Mouse (Mus musculus): ENCODE data around the gene Larp6. TPM values are rescaled to one million over a fixed set of nuclear protein-coding genes. Genes with fewer than 3 reads are reported as not detected.

Gene Larp6
- polyA plus RNA-seq, 1 experiment from 2014 or later = 1.9 TPM

GRCm38 (mm10) chr9:60708606-60709005 is 4.2 kb upstream of the Larp6 start:
- WGBS = 77% methylated on average over 5 of the region's 5 CpGs
- no peak overlapping the region for H3K4me2 ChIP-seq (ENCODE audit: low read depth, low read length)
- no peak overlapping the region for H3K4me3 ChIP-seq (replicated peaks; ENCODE audit: low read length)
- H3K27ac ChIP-seq (ENCODE audit: low read length) = no peak overlapping the region
- no peaks in the 10 kb centered on the region for H3K27me3 ChIP-seq (ENCODE audit: control insufficient read depth, insufficient read depth, low read length)
- no peaks in the 10 kb centered on the region for H3K36me3 ChIP-seq (ENCODE audit: control insufficient read depth, insufficient read depth, low read length)
- ATAC-seq (ENCODE audit: insufficient read depth, low FRiP score) = no peak
- H3K9ac ChIP-seq (ENCODE audit: low read length) = no peak overlapping the region
- no peaks in the 10 kb centered on the region for H3K4me1 ChIP-seq (ENCODE audit: control insufficient read depth, insufficient read depth, low read length)
- no peaks in the 10 kb centered on the region for H3K9me3 ChIP-seq (replicated peaks; ENCODE audit: control insufficient read depth, low read length)

GRCm38 (mm10) chr9:60709721-60710120 is 3.1 kb upstream of the Larp6 start:
- H3K4me1 ChIP-seq (ENCODE audit: control insufficient read depth, insufficient read depth, low read length) = no peaks in the 10 kb centered on the region
- H3K27ac ChIP-seq (ENCODE audit: low read length) = no peak overlapping the region
- no peak overlapping the region for H3K4me2 ChIP-seq (ENCODE audit: low read depth, low read length)
- H3K4me3 ChIP-seq (replicated peaks; ENCODE audit: low read length) = no peak overlapping the region
- 81% methylated on average over 6 of the region's 6 CpGs for WGBS
- H3K27me3 ChIP-seq (ENCODE audit: control insufficient read depth, insufficient read depth, low read length) = no peaks in the 10 kb centered on the region
- ATAC-seq (ENCODE audit: insufficient read depth, low FRiP score) = no peak
- H3K9me3 ChIP-seq (replicated peaks; ENCODE audit: control insufficient read depth, low read length) = no peaks in the 10 kb centered on the region
- H3K36me3 ChIP-seq (ENCODE audit: control insufficient read depth, insufficient read depth, low read length) = no peaks in the 10 kb centered on the region
- no peak overlapping the region for H3K9ac ChIP-seq (ENCODE audit: low read length)

- Histone ChIP-seq H3K27me3 (ENCODE audit: control insufficient read depth, insufficient read depth, low read length) (no peaks in the 10 kb centered on the region), H3K9ac (ENCODE audit: low read length) (no peak overlapping the region), H3K4me2 (ENCODE audit: low read depth, low read length) (no peak overlapping the region), H3K4me3 (replicated peaks; ENCODE audit: low read length) (no peak overlapping the region), H3K9me3 (replicated peaks; ENCODE audit: control insufficient read depth, low read length) (no peaks in the 10 kb centered on the region), H3K4me1 (ENCODE audit: control insufficient read depth, insufficient read depth, low read length) (no peaks in the 10 kb centered on the region), H3K27ac (ENCODE audit: low read length) (no peak overlapping the region), H3K36me3 (ENCODE audit: control insufficient read depth, insufficient read depth, low read length) (no peaks in the 10 kb centered on the region)
- WGBS = 79% methylated on average over 5 of the region's 5 CpGs
- no peak for ATAC-seq (ENCODE audit: insufficient read depth, low FRiP score)
Measured at GRCm38 (mm10) chr9:60712011-60712410, 778 bp upstream of the Larp6 start.

- H3K4me2 ChIP-seq (ENCODE audit: low read depth, low read length) = peak overlapping the region; percentile 91
- WGBS = 54% methylated on average over 4 of the region's 4 CpGs
- H3K9me3 ChIP-seq (replicated peaks; ENCODE audit: control insufficient read depth, low read length) = no peaks in the 10 kb centered on the region
- H3K27me3 ChIP-seq (ENCODE audit: control insufficient read depth, insufficient read depth, low read length) = no peaks in the 10 kb centered on the region
- H3K4me3 ChIP-seq (replicated peaks; ENCODE audit: low read length) = peak overlapping the region; percentile 62
- peak overlapping the region; percentile 81; the same call in 1 of the 2 replicates for H3K9ac ChIP-seq (ENCODE audit: low read length)
- no peak overlapping the region for H3K27ac ChIP-seq (ENCODE audit: low read length)
- no peak for ATAC-seq (ENCODE audit: insufficient read depth, low FRiP score)
- H3K4me1 ChIP-seq (ENCODE audit: control insufficient read depth, insufficient read depth, low read length) = no peaks in the 10 kb centered on the region
- H3K36me3 ChIP-seq (ENCODE audit: control insufficient read depth, insufficient read depth, low read length) = no peaks in the 10 kb centered on the region
Measured at GRCm38 (mm10) chr9:60713616-60714015, 827 bp downstream of the Larp6 start.

GRCm38 (mm10) chr9:60714191-60714590 is 1.4 kb downstream of the Larp6 start:
- Histone ChIP-seq H3K4me2 (ENCODE audit: low read depth, low read length) (peak overlapping the region; percentile 91; the same call in 1 of the 2 replicates), H3K9me3 (replicated peaks; ENCODE audit: control insufficient read depth, low read length) (no peaks in the 10 kb centered on the region), H3K27me3 (ENCODE audit: control insufficient read depth, insufficient read depth, low read length) (no peaks in the 10 kb centered on the region), H3K27ac (ENCODE audit: low read length) (no peak overlapping the region), H3K4me1 (ENCODE audit: control insufficient read depth, insufficient read depth, low read length) (no peaks in the 10 kb centered on the region), H3K9ac (ENCODE audit: low read length) (no peak overlapping the region), H3K4me3 (replicated peaks; ENCODE audit: low read length) (no peak overlapping the region), H3K36me3 (ENCODE audit: control insufficient read depth, insufficient read depth, low read length) (no peaks in the 10 kb centered on the region)
- ATAC-seq (ENCODE audit: insufficient read depth, low FRiP score) = no peak
- WGBS = 77% methylated on average over 6 of the region's 6 CpGs

GRCm38 (mm10) chr9:60715271-60715670 is 2.5 kb downstream of the Larp6 start:
- no peak overlapping the region for H3K9ac ChIP-seq (ENCODE audit: low read length)
- no peak overlapping the region for H3K4me2 ChIP-seq (ENCODE audit: low read depth, low read length)
- WGBS = 83% methylated on average over 4 of the region's 4 CpGs
- ATAC-seq (ENCODE audit: insufficient read depth, low FRiP score) = no peak
- no peaks in the 10 kb centered on the region for H3K4me1 ChIP-seq (ENCODE audit: control insufficient read depth, insufficient read depth, low read length)
- no peaks in the 10 kb centered on the region for H3K9me3 ChIP-seq (replicated peaks; ENCODE audit: control insufficient read depth, low read length)
- no peaks in the 10 kb centered on the region for H3K27me3 ChIP-seq (ENCODE audit: control insufficient read depth, insufficient read depth, low read length)
- H3K4me3 ChIP-seq (replicated peaks; ENCODE audit: low read length) = no peak overlapping the region
- H3K27ac ChIP-seq (ENCODE audit: low read length) = no peak overlapping the region
- no peaks in the 10 kb centered on the region for H3K36me3 ChIP-seq (ENCODE audit: control insufficient read depth, insufficient read depth, low read length)

GRCm38 (mm10) chr9:60715828-60716227 is 3.0 kb downstream of the Larp6 start:
- no peak for ATAC-seq (ENCODE audit: insufficient read depth, low FRiP score)
- no peak overlapping the region for H3K4me3 ChIP-seq (replicated peaks; ENCODE audit: low read length)
- WGBS = 47% methylated on average over 5 of the region's 5 CpGs
- H3K9me3 ChIP-seq (replicated peaks; ENCODE audit: control insufficient read depth, low read length) = no peaks in the 10 kb centered on the region
- no peak overlapping the region for H3K4me2 ChIP-seq (ENCODE audit: low read depth, low read length)
- H3K27me3 ChIP-seq (ENCODE audit: control insufficient read depth, insufficient read depth, low read length) = no peaks in the 10 kb centered on the region
- H3K27ac ChIP-seq (ENCODE audit: low read length) = no peak overlapping the region
- no peaks in the 10 kb centered on the region for H3K4me1 ChIP-seq (ENCODE audit: control insufficient read depth, insufficient read depth, low read length)
- H3K9ac ChIP-seq (ENCODE audit: low read length) = no peak overlapping the region
- no peaks in the 10 kb centered on the region for H3K36me3 ChIP-seq (ENCODE audit: control insufficient read depth, insufficient read depth, low read length)

- no peak overlapping the region for H3K27ac ChIP-seq (ENCODE audit: low read length)
Measured at GRCm38 (mm10) chr9:60718284-60718683, 5.5 kb downstream of the Larp6 start.

GRCm38 (mm10) chr9:60719687-60720086 is 6.9 kb downstream of the Larp6 start:
- ATAC-seq (ENCODE audit: insufficient read depth, low FRiP score) = no peak
- no peak overlapping the region for H3K9ac ChIP-seq (ENCODE audit: low read length)
- no peak overlapping the region for H3K27ac ChIP-seq (ENCODE audit: low read length)
- H3K9me3 ChIP-seq (replicated peaks; ENCODE audit: control insufficient read depth, low read length) = no peaks in the 10 kb centered on the region
- no peak overlapping the region for H3K4me3 ChIP-seq (replicated peaks; ENCODE audit: low read length)
- H3K4me2 ChIP-seq (ENCODE audit: low read depth, low read length) = no peak overlapping the region
- no peaks in the 10 kb centered on the region for H3K27me3 ChIP-seq (ENCODE audit: control insufficient read depth, insufficient read depth, low read length)
- H3K4me1 ChIP-seq (ENCODE audit: control insufficient read depth, insufficient read depth, low read length) = no peaks in the 10 kb centered on the region
- H3K36me3 ChIP-seq (ENCODE audit: control insufficient read depth, insufficient read depth, low read length) = no peaks in the 10 kb centered on the region
- WGBS = 83% methylated on average over 3 of the region's 3 CpGs

More at GRCm38 (mm10) chr9:60718284-60718683, 5.5 kb downstream of the Larp6 start:
- 63% methylated on average over 3 of the region's 3 CpGs for WGBS
- ATAC-seq (ENCODE audit: insufficient read depth, low FRiP score) = no peak
- no peaks in the 10 kb centered on the region for H3K36me3 ChIP-seq (ENCODE audit: control insufficient read depth, insufficient read depth, low read length)
- no peaks in the 10 kb centered on the region for H3K27me3 ChIP-seq (ENCODE audit: control insufficient read depth, insufficient read depth, low read length)
- H3K4me2 ChIP-seq (ENCODE audit: low read depth, low read length) = no peak overlapping the region
- no peak overlapping the region for H3K4me3 ChIP-seq (replicated peaks; ENCODE audit: low read length)
- H3K9me3 ChIP-seq (replicated peaks; ENCODE audit: control insufficient read depth, low read length) = no peaks in the 10 kb centered on the region
- H3K4me1 ChIP-seq (ENCODE audit: control insufficient read depth, insufficient read depth, low read length) = no peaks in the 10 kb centered on the region
- no peak overlapping the region for H3K9ac ChIP-seq (ENCODE audit: low read length)

GRCm38 (mm10) chr9:60724968-60725367 is 12.2 kb downstream of the Larp6 start:
- Histone ChIP-seq H3K4me3 (replicated peaks; ENCODE audit: low read length) (no peak overlapping the region), H3K4me2 (ENCODE audit: low read depth, low read length) (no peak overlapping the region), H3K9me3 (replicated peaks; ENCODE audit: control insufficient read depth, low read length) (no peaks in the 10 kb centered on the region), H3K9ac (ENCODE audit: low read length) (no peak overlapping the region), H3K27ac (ENCODE audit: low read length) (no peak overlapping the region), H3K36me3 (ENCODE audit: control insufficient read depth, insufficient read depth, low read length) (no peaks in the 10 kb centered on the region), H3K4me1 (ENCODE audit: control insufficient read depth, insufficient read depth, low read length) (no peaks in the 10 kb centered on the region), H3K27me3 (ENCODE audit: control insufficient read depth, insufficient read depth, low read length) (no peaks in the 10 kb centered on the region)
- 92% methylated on average over 7 of the region's 7 CpGs for WGBS
- no peak for ATAC-seq (ENCODE audit: insufficient read depth, low FRiP score)

Measured in stomach, embryonic 16.5 days (tissue).